ENCODE assay signal across 13 mouse cellular contexts in the genomic region with DNA sequence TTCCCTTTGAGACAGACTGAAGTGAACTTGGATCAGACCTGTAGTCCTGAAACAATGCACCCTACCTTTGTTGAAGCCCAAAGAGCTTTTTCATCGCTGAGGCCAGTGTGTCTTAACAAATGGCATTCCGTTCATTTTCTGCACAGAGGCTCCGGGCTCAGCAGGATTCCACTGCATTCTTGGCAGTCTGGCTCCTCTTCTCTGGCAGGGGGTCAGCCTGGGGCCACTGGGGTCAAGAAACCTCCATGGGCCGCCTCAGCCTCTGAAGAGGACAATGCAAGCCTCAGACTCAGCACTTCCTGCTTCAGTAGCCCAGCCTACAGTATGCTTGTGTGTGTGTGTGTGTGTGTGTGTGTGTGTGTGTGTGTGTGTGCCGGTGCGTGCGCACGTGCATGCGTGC. TPM values are rescaled to one million over a fixed set of nuclear protein-coding genes. Genes with fewer than 3 reads are reported as not detected.
DNase-seq lines count a peak whose midpoint lies in the region; ATAC-seq and TF ChIP-seq lines count a peak whose summit lies in the region.
"Had no signal": no experiment of that assay in that cellular context is flagged by ENCODE, and none has a peak within 500 bp of the region (broad histone marks: within the 10 kb centered on the region; RNA-seq: fewer than 3 reads in every experiment).

No protein-coding gene starts in this region.

- no peaks in the 10 kb centered on the region for H3K36me3 ChIP-seq in forebrain, embryonic 10.5 days (replicated peaks)
- H3K36me3 ChIP-seq in forebrain, embryonic 15.5 days: no peaks in the 10 kb centered on the region
- H3K36me3 ChIP-seq in lung, embryonic 14.5 days (ENCODE audit: insufficient read depth): no peaks in the 10 kb centered on the region
- no peaks in the 10 kb centered on the region for H3K36me3 ChIP-seq in limb, embryonic 10.5 days
- H3K36me3 ChIP-seq: neural tube, embryonic 13.5 days had no signal

- H3K27me3 ChIP-seq in forebrain, embryonic 10.5 days (ENCODE audit: poor library complexity, severe bottlenecking): peaks cover 15% of the 10 kb centered on the region; the same call in 1 of the 2 replicates
- no peaks in the 10 kb centered on the region for H3K27me3 ChIP-seq in forebrain, embryonic 15.5 days
- no peaks in the 10 kb centered on the region for H3K27me3 ChIP-seq in lung, embryonic 14.5 days (ENCODE audit: insufficient read depth, low read length)
- peaks cover 49% of the 10 kb centered on the region; the same call in 1 of the 2 replicates for H3K27me3 ChIP-seq in limb, embryonic 10.5 days (ENCODE audit: low read depth, poor library complexity, severe bottlenecking)
- H3K27me3 ChIP-seq: neural tube, embryonic 13.5 days had no signal

- 0 out of 2 replicates have a peak overlapping the region, but pooled peaks have one; percentile 35 for H3K27ac ChIP-seq in forebrain, embryonic 10.5 days
- H3K27ac ChIP-seq in forebrain, embryonic 15.5 days (replicated peaks): no peak overlapping the region
- no peak overlapping the region for H3K27ac ChIP-seq in lung, embryonic 14.5 days (ENCODE audit: low read depth)
- H3K27ac ChIP-seq in limb, embryonic 10.5 days: 0 out of 2 replicates have a peak overlapping the region, but pooled peaks have one; percentile 3
- H3K27ac ChIP-seq: macrophage; neural tube, embryonic 13.5 days had no signal

- H3K4me2 ChIP-seq in forebrain, embryonic 15.5 days (replicated peaks): no peak overlapping the region
- H3K4me2 ChIP-seq in lung, embryonic 14.5 days: no peak overlapping the region
- H3K4me2 ChIP-seq: neural tube, embryonic 13.5 days had no signal

- WGBS in forebrain, embryonic 10.5 days: 50% methylated on average over 9 of the region's 9 CpGs
- WGBS in forebrain, embryonic 15.5 days: 60% methylated on average over 7 of the region's 9 CpGs
- 54% methylated on average over 9 of the region's 9 CpGs for WGBS in lung, embryonic 14.5 days
- 56% methylated on average over 9 of the region's 9 CpGs for WGBS in limb, embryonic 10.5 days

- no peak overlapping the region for H3K9ac ChIP-seq in forebrain, embryonic 15.5 days (replicated peaks)
- H3K9ac ChIP-seq in lung, embryonic 14.5 days: no peak overlapping the region
- H3K9ac ChIP-seq: neural tube, embryonic 13.5 days had no signal

- no peak for ATAC-seq in forebrain, embryonic 15.5 days (replicated peaks)
- 0 out of 2 replicates have a peak, but pooled peaks have one; percentile 11 for ATAC-seq in lung, embryonic 14.5 days (ENCODE audit: insufficient read depth)
- no peak for ATAC-seq in megakaryocyte progenitor cell, adult 5-6 weeks (replicated peaks; ENCODE audit: poor library complexity)

- DNase-seq in forebrain, embryonic 10.5 days (ENCODE audit: extremely low spot score, low spot score): peak; percentile 30
- peak; percentile 34 for DNase-seq in lung, embryonic 14.5 days
- DNase-seq in lung, adult 18-20 months: no peak
- DNase-seq in embryo, embryonic 9.5 days (ENCODE audit: extremely low spot score): peak; percentile 61
- no peak for DNase-seq in limb, embryonic 10.5 days (ENCODE audit: low spot score)
- no peak for DNase-seq in cerebellum, adult 9-10 months
- DNase-seq: layer of hippocampus, postnatal 36 days had no signal

- no peak overlapping the region for H3K4me3 ChIP-seq in forebrain, embryonic 10.5 days
- H3K4me3 ChIP-seq in forebrain, embryonic 15.5 days: no peak overlapping the region
- no peak overlapping the region for H3K4me3 ChIP-seq in lung, embryonic 14.5 days (ENCODE audit: low read depth, low read length)
- no peak overlapping the region for H3K4me3 ChIP-seq in limb, embryonic 10.5 days
- H3K4me3 ChIP-seq: erythroblast, embryonic 14.5 days; neural tube, embryonic 13.5 days had no signal

- TF ChIP-seq CTCF in lung, embryonic 14.5 days (IDR thresholded peaks at IDR 0.05; ENCODE audit: low read depth): no peak

- H3K4me1 ChIP-seq in forebrain, embryonic 10.5 days: peaks cover 34% of the 10 kb centered on the region
- no peaks in the 10 kb centered on the region for H3K4me1 ChIP-seq in forebrain, embryonic 15.5 days
- H3K4me1 ChIP-seq in lung, embryonic 14.5 days (ENCODE audit: insufficient read depth): no peaks in the 10 kb centered on the region
- H3K4me1 ChIP-seq in limb, embryonic 10.5 days: peaks cover 5% of the 10 kb centered on the region
- H3K4me1 ChIP-seq: neural tube, embryonic 13.5 days had no signal

- no peaks in the 10 kb centered on the region for H3K9me3 ChIP-seq in forebrain, embryonic 10.5 days
- no peaks in the 10 kb centered on the region for H3K9me3 ChIP-seq in forebrain, embryonic 15.5 days
- no peaks in the 10 kb centered on the region for H3K9me3 ChIP-seq in lung, embryonic 14.5 days (ENCODE audit: low read depth, low read length)
- H3K9me3 ChIP-seq in limb, embryonic 10.5 days (replicated peaks): no peaks in the 10 kb centered on the region
- H3K9me3 ChIP-seq: neural tube, embryonic 13.5 days had no signal

RNA-seq across cellular contexts. Expression of a gene that starts 45.1 kb away (rescaled TPM):
- polyA plus RNA-seq in forebrain, embryonic 10.5 days (2016; fragmentation: Nextera tagmentation; extraction: Ambion mirVana): not detected in 2 replicates
- not detected in 2 replicates for polyA plus RNA-seq in forebrain, embryonic 15.5 days (2015; fragmentation: Nextera tagmentation; extraction: Ambion mirVana)
- polyA plus RNA-seq in lung, embryonic 14.5 days (2014; fragmentation: Nextera tagmentation; extraction: Ambion mirVana): not detected in 2 replicates
- polyA plus RNA-seq in limb, embryonic 10.5 days (2016; fragmentation: Nextera tagmentation; extraction: Ambion mirVana): not detected in 2 replicates
- not detected in 2 replicates for total RNA-seq in megakaryocyte progenitor cell, adult 5-6 weeks (2015)
- not detected in 2 replicates for total RNA-seq in megakaryocyte progenitor cell, adult 5-6 weeks (2017)
- total RNA-seq: layer of hippocampus, postnatal 36 days had no signal
- polyA plus RNA-seq: erythroblast, embryonic 14.5 days; heart, embryonic 16.5 days; macrophage; neural tube, embryonic 13.5 days had no signal

Comparison
In these comparisons a context has a peak if more than half of its experiments do, and no peak if none do; other contexts are left out.
1. DNase-seq: peak in forebrain, embryonic 10.5 days (single experiment), lung, embryonic 14.5 days (single experiment) and embryo, embryonic 9.5 days (single experiment); none in lung, adult 18-20 months (0 of 2), limb, embryonic 10.5 days (single experiment) and cerebellum, adult 9-10 months (single experiment).
2. H3K27ac ChIP-seq: peak in forebrain, embryonic 10.5 days (single experiment) and limb, embryonic 10.5 days (single experiment); none in forebrain, embryonic 15.5 days (single experiment) and lung, embryonic 14.5 days (single experiment).